Mouse (Mus musculus) left cerebral cortex, adult 2 months (tissue): ENCODE measurements around the gene St8sia2. TPM values are rescaled to one million over a fixed set of nuclear protein-coding genes. Genes with fewer than 3 reads are reported as not detected.

Experiments
- DNase-seq, 2 experiments: peaks; one replicate each; pipeline ENCODE4 v3.0.0; 2021 to 2022; ENCODE audit warnings: low spot score in 2 of 2, mixed read lengths in 1 of 2; ENCODE audit errors: extremely low spot score in 1 of 2
- H3K27ac ChIP-seq: fragments of 200-600 bp; 2 replicates; pipeline ENCODE4 v1.8.1; 2022
- H3K4me3 ChIP-seq: fragments of 200-600 bp; 2 replicates; pipeline ENCODE4 v1.8.1; 2022
- CTCF ChIP-seq: fragments of 200-600 bp; IDR thresholded peaks from 2 replicates; pipeline ENCODE4 v1.8.1; 2022; ENCODE audit warnings: antibody characterized with exemption, mild to moderate bottlenecking, moderate library complexity
- intact Hi-C: fragments of 180-260 bp; cut with DNase I; formaldehyde crosslinking; loops from one replicate; pipeline ENCODE4 v1.15.1; 2025
- total RNA-seq, 2 experiments: library from RNA; stranded (reverse); gene quantifications; 2 replicates each; pipeline ENCODE4 v1.2.3; 2021

St8sia2 gene
- total RNA-seq, 2 experiments from 2014 or later = 1.5 to 2.2 TPM

GRCm38 (mm10) chr7:73962431-73962830 lies 51.1 kb downstream of the St8sia2 start:
- Histone ChIP-seq H3K4me3 (no peak overlapping the region), H3K27ac (no peak overlapping the region)
- intact Hi-C loops = no loop called here
- TF ChIP-seq CTCF = no peak
- no peak for DNase-seq

GRCm38 (mm10) chr7:73954441-73954840 lies 59.0 kb downstream of the St8sia2 start:
- no peak for TF ChIP-seq CTCF
- DNase-seq = no peak
- no peak overlapping the region for H3K27ac ChIP-seq
- intact Hi-C loops = no loop called here
- no peak overlapping the region for H3K4me3 ChIP-seq

- TF ChIP-seq CTCF = no peak
- intact Hi-C loops = no loop called here
These were observed 60.4 kb downstream of the St8sia2 start for GRCm38 (mm10) chr7:73953131-73953530.

GRCm38 (mm10) chr7:73941640-73942039 lies 71.8 kb downstream of the St8sia2 start:
- TF ChIP-seq CTCF = no peak
- Histone ChIP-seq H3K4me3 (no peak overlapping the region), H3K27ac (no peak overlapping the region)
- intact Hi-C loops = no loop called here
- peak in 1 of 2 experiments; percentile 29 for DNase-seq

More at GRCm38 (mm10) chr7:73953131-73953530, 60.4 kb downstream of the St8sia2 start:
- H3K27ac ChIP-seq = no peak overlapping the region
- no peak for DNase-seq
- H3K4me3 ChIP-seq = no peak overlapping the region

GRCm38 (mm10) chr7:73939236-73939635 lies 74.3 kb downstream of the St8sia2 start:
- H3K4me3 ChIP-seq = no peak overlapping the region
- no peak for DNase-seq
- H3K27ac ChIP-seq = no peak overlapping the region
- no peak for TF ChIP-seq CTCF
- intact Hi-C loops = no loop called here

GRCm38 (mm10) chr7:73938046-73938810 lies 75.3 kb downstream of the St8sia2 start:
- no peak for DNase-seq
- H3K27ac ChIP-seq = no peak overlapping the region
- no peak for TF ChIP-seq CTCF
- H3K4me3 ChIP-seq = no peak overlapping the region
- intact Hi-C loops = no loop called here

- DNase-seq = no peak
- Histone ChIP-seq H3K4me3 (no peak overlapping the region), H3K27ac (no peak overlapping the region)
- no peak for TF ChIP-seq CTCF
- intact Hi-C loops = no loop called here
These were observed 77.4 kb downstream of the St8sia2 start for GRCm38 (mm10) chr7:73936119-73936518.

GRCm38 (mm10) chr7:73935703-73936102 lies 77.8 kb downstream of the St8sia2 start:
- intact Hi-C loops = no loop called here
- TF ChIP-seq CTCF = no peak
- H3K4me3 ChIP-seq = no peak overlapping the region

GRCm38 (mm10) chr7:73933036-73933435 lies 80.5 kb downstream of the St8sia2 start:
- no peak for TF ChIP-seq CTCF
- no peak overlapping the region for H3K4me3 ChIP-seq
- intact Hi-C loops = no loop called here
- H3K27ac ChIP-seq = no peak overlapping the region
- DNase-seq = no peak

More at GRCm38 (mm10) chr7:73935703-73936102, 77.8 kb downstream of the St8sia2 start:
- no peak for DNase-seq
- no peak overlapping the region for H3K27ac ChIP-seq

- DNase-seq = no peak
- no peak for TF ChIP-seq CTCF
- H3K4me3 ChIP-seq = no peak overlapping the region
- intact Hi-C loops = loop anchor here (5.0 kb wide), 1 partner anchor 91 kb away; the partner anchor contains the start of gene St8sia2
- no peak overlapping the region for H3K27ac ChIP-seq
These were observed 92.5 kb downstream of the St8sia2 start for GRCm38 (mm10) chr7:73920921-73921485.

- intact Hi-C loops = loop anchor here (1.0 to 5.0 kb wide), 2 partner anchors 72 to 190 kb away; no protein-coding TSS in a partner anchor
- H3K4me3 ChIP-seq = no peak overlapping the region
- DNase-seq = peak; percentile 66 to 74
- TF ChIP-seq CTCF = no peak
- no peak overlapping the region for H3K27ac ChIP-seq
These were observed 95.7 kb downstream of the St8sia2 start for GRCm38 (mm10) chr7:73917633-73918311.

GRCm38 (mm10) chr7:73911899-73912298 lies 101.6 kb downstream of the St8sia2 start:
- DNase-seq = no peak
- Histone ChIP-seq H3K4me3 (no peak overlapping the region), H3K27ac (no peak overlapping the region)
- no peak for TF ChIP-seq CTCF
- intact Hi-C loops = no loop called here
